Mouse (Mus musculus) A20 (cell line): ENCODE results near the gene 1500015O10Rik.

Experiments
- DNase-seq: peaks from one replicate; pipeline ENCODE4 v3.0.0-alpha.2; 2011; ENCODE audit warnings: low read depth, low spot score

The 1500015O10Rik gene

GRCm38 (mm10) chr1:43730491-43730924 is at the start of gene 1500015O10Rik:
1500015O10Rik (plus strand) TSS chr1:43730602.
- no peak for DNase-seq

GRCm38 (mm10) chr1:43689983-43690382 is 40.4 kb upstream of the 1500015O10Rik start:
- no peak for DNase-seq

DNA sequence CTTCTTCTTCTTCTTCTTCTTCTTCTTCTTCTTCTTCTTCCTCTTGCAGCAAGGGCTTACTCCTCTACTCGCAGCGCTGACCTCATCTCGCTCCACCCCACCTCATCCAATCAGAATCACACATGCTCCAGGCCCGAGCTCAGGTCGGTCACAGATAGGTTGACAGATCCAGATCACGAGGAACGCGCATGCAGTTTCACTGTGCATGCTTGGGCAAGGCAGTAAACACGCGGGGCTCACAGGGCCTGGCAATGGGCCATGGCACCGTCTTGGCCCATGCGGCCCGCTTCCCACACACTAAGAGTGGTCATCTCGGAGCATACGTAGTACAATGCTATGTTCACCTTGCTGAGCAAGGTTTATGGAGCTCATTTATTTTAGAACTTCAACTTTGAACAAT is 39.9 kb upstream of the 1500015O10Rik start:
- DNase-seq, result no peak

- DNase-seq, result no peak
Measured at GRCm38 (mm10) chr1:43694076-43694475, 36.3 kb upstream of the 1500015O10Rik start.

- no peak for DNase-seq
Measured at GRCm38 (mm10) chr1:43694851-43695545, 35.4 kb upstream of the 1500015O10Rik start.

- DNase-seq, result no peak
Measured at GRCm38 (mm10) chr1:43698577-43699000, 31.8 kb upstream of the 1500015O10Rik start.

DNA sequence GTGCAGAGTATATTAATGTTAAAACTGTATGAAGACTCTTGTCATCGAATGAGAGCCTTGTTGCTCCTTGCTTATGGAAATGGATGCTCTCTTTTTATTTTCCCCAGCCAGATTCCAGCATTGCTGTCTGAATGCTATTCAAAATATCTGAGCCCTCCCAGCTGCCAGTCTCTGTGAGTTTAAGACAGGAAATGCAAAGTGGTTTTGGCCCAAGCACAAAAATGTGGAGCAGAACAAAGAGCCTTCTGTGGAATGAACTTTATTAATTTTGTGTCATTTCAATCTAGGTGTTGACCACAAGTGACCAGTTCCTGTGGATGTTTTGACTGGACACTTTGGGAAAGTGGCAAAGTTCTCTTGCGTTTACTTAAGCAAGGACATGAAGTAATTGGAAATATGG is 15.6 kb upstream of the 1500015O10Rik start:
- DNase-seq, result no peak

DNA sequence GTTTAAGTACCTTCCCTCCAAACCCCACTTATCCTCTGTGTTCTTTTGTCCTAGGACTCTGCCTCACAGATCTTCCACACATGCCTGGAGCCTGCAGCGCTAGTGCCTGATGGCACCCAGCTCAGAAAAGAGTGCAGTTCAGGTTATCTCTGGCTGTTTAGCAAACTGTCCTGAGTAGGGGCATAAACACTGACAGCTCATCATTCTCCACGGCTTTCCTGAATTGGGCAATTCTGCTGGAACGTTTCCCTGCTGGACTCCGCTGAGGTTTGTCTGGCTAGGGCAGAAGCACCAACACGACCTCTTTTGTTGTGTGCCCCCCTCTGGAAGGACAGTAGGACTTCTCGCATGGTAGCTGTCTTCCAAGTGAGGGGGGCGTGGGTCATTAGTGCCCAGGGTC is 12.4 kb upstream of the 1500015O10Rik start:
- DNase-seq, result no peak

GRCm38 (mm10) chr1:43718793-43719192 is 11.6 kb upstream of the 1500015O10Rik start:
- no peak for DNase-seq

DNA sequence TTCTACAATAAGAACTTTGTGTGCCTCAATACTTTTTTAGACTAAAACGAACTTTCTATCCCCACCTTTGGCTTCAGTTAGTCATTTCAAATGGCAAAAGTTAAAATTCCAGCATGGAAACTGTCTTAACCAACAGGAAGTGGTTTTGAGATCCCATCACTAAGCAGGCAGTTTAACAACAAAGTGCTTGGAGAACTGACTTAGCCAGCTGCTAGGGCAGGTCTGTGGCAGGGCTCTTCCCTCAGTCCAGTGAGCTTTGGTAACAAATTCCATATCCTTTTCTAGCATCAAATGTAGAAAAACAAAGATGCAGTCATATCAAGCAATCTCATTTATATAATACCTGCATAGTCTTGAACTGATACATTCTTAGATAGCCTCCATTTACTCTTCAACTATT is 7.9 kb upstream of the 1500015O10Rik start:
- no peak for DNase-seq

- DNase-seq, result peak; percentile 44
Measured at GRCm38 (mm10) chr1:43732100-43732499, 1.7 kb downstream of the 1500015O10Rik start.

- DNase-seq, result no peak
Measured at GRCm38 (mm10) chr1:43732657-43733056, 2.3 kb downstream of the 1500015O10Rik start.

- DNase-seq, result peak; percentile 27
Measured at GRCm38 (mm10) chr1:43737812-43738518, 7.6 kb downstream of the 1500015O10Rik start.

DNA sequence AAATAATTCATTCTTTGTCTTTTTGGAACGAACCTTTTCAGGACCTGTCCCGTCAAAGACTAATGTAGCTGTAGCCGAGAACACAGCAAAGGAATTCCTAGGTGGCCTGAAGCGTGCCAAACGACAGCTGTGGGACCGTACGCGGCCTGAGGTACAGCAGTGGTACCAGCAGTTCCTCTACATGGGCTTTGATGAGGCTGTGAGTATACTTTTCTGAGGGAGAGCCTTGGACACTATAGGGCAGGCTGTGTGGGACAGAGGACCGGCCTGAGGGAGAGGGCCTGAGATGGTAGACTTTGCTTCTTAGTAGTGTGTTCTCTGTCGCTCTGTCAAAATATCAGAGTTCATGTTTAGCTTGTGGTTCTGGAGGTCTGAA is 8.1 kb downstream of the 1500015O10Rik start:
- no peak for DNase-seq

DNA sequence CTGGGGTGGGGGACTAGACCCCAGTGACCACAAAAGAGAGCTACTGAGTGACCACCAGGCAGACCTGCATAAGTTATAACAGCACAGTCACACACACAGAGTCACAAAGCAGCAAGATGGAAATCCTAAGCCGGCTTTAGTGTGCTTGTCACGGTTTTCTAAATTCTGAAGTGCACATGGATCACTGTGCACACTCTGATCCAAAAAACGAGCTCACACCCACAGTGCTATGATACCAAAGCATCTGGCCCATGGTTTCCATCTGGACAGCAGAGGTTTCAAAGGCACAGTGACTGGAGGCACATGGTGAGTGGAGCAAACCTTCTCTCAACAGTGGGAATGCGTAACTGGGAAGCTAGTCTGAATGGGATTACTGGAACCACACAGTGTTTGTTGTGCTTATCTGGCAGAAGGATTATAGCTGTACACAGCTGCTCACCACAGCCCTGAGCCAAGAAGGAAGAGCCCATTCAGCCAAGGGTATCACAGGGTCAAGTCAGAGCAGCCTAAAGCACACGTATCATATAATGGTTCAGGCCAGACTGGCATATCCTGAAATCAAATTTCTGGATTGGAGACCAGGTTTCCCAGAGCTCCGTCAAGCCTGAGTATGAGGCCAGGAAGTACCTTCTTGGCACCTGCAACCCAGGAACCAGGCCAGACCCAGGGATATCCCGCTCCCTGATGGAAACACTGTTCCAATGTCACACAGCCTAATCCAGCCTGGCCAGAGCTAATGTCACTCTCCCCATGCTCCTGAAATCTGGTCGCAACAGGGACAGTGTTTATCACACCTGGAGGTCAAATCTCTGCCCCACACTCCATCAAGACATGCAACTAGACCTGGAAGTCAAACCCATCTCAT is 24.3 kb downstream of the 1500015O10Rik start:
- no peak for DNase-seq

- DNase-seq, result peak; percentile 37
Measured at GRCm38 (mm10) chr1:43760085-43760484, 29.7 kb downstream of the 1500015O10Rik start.

DNA sequence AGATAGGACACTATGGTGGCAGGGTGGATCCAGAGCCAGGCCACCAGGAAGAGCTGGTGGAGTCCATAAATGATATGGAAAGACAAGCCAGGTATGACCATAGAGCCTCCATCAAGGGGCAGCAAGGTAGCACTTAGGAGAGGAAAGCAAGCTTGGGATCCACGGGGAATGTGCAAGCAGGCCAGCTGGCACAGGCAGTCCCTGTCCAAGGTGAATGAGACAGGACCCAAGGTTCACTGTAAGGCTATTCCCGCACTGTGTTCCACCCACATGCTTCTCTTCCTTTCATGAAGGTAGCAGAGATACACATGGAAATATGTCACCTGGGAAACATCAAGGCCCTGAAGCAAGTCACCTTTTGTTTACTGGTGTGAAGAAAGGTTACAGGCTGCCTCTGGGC is 34.1 kb downstream of the 1500015O10Rik start:
- no peak for DNase-seq

- no peak for DNase-seq
Measured at GRCm38 (mm10) chr1:43766328-43766727, 35.9 kb downstream of the 1500015O10Rik start.

DNA sequence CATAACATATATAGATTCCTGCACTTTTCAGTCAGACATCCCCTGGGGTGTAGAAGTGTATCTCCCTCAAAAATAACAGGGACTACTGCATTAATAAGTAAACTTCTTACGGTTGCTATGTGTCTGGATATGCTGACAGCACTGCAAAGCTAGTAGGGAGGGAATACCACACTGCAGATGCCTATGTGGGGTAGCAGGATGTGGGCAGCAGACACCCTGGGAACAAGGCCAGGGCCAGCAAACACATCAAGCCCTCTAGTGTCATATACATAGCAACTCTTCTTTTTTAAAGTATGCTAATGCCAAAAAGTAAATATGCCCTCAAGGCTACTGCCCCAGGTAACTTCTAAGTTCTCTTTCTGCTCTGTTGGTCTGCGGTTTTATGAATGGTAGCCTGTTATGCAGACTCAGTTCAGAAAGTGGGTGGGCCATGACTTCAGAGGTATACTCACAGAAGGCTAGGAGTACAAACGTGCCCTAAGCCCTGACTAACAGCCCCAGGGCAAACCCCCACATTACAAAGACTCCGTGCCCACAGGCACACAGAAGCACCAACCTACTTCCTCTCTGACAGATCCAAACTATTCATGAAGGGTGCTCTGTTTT is 38.1 kb downstream of the 1500015O10Rik start:
- DNase-seq, result no peak

- DNase-seq, result no peak
Measured at GRCm38 (mm10) chr1:43769348-43769747, 38.9 kb downstream of the 1500015O10Rik start.

- no peak for DNase-seq
Measured at GRCm38 (mm10) chr1:43770032-43770431, 39.6 kb downstream of the 1500015O10Rik start.

- DNase-seq, result no peak
Measured at GRCm38 (mm10) chr1:43772694-43773093, 42.3 kb downstream of the 1500015O10Rik start.
